Mouse (Mus musculus): ENCODE results near the gene Frem2. TPM values are rescaled to one million over a fixed set of nuclear protein-coding genes. Genes with fewer than 3 reads are reported as not detected.

The Frem2 gene
- total RNA-seq, 2 experiments from 2014 or later, result 2.0 to 2.1 TPM

DNA sequence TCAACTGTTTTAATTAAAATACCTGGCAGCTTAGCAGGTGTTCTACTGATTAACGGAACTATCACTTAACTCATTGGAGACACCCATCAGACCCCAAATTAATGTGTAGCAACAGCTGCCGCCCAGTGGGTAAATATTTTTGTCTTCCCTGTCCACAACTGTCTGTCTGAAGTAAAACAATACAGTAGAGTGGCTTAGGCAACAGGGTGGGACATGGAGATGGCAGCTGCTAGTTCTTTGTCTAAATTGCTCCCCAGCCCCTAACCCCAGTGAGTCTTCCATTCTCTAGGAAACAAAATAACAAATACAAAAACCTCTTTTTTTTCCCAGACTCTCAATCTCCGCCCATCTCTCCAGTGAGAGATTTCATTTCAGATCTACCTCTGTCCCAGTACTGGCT, 36.2 kb downstream of the Frem2 start:
- DNase-seq (ENCODE audit: low spot score in 2 of 2), result no peak

DNA sequence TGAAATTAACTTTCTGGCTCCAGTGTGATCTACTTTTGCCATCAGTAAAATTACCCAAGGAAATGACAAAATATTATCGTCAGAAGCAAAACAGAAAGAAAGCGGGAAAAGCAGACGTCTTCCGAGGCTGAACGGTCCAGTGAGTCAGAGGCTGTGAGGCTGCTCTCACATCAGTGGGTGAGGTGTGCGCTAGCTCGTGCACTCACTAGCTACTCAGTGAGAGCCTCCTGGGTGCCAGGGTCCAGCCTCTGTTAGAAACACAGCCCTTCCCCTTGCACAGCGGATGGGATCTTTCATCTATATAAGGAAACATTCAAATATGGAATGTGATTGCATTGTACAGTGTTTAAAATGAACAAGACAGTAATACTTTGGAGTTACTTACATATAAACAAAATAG, 36.8 kb downstream of the Frem2 start:
- no peak for DNase-seq (ENCODE audit: low spot score in 2 of 2)

DNA sequence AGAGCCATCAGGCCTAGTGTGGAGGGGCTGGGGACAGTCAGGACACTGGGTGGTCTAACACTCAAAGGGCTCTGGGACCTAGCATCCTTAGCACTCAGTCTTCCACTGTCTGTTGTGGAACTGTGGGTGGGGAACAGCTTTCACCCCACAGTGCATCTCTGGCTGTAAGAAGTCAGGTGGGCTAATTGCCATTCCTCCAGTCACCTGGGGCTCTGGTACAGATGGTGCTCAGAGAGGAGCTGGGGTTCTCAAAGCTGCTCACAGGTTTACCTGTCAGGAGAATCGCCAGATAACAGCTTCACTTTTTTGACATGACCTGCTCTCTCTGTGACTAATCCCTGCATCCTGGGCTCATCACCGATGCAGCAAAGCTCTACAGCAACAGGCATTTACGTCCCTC, 46.0 kb downstream of the Frem2 start:
- no peak for DNase-seq (ENCODE audit: low spot score in 2 of 2)

DNA sequence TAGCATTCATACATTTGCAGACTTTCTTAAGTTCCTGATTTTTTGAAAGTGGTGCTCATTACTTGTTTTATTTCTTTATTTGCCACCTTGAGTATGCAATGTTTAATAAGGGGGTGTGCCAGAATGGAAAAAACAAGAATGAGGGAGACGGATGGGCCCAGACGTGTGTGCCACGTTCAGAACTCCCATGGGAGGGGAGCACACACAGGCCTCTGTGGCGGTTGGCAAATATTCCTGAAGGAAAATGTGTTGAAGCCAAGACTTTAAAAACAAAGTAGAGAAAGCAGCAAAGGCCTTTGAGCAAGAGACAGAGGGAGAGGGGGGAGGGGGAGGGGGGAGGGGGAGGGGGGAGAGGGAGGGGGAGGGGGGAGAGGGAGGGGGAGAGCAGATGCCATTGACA, 47.3 kb downstream of the Frem2 start:
- no peak for DNase-seq (ENCODE audit: low spot score in 2 of 2)

DNA sequence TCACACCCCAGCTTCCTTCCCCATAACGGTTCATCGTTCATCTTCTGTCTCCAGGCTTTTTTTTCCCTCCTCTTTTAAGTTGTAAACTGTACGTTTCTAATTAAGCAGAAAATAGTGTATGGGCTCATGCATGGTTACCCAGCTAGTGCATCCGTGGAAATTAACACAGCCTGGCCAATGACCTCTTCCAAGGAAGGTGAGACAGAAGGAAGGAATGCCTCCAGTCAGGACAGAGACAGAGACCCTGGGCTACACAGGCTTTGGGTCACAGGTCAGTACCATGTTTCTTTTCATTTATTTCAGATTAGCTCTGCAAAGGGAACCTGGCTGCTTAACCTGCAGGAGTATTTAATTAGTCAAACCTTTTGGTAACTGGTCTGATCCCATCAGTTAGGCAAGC, 57.0 kb downstream of the Frem2 start:
- no peak for DNase-seq (ENCODE audit: low spot score in 2 of 2)

DNA sequence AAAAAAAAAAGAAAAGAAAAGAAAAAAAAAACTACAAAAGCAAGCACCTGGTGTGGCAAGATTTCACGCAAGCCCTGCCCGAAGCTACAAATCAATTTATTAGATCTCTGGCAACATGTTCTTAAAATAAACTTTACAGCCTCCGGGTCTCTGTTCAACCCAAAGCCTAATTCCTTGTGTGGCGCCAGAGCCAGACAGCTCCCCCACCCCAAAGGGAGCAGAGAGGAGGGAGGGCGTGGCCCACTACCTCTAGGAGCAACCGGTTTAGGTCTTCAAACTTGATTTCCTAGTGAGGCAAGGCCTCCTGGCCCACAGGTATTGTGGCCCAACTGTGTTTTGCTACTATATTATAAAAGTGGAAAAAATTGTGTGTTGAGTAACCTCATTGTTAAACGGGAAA, 57.8 kb downstream of the Frem2 start:
- no peak for DNase-seq (ENCODE audit: low spot score in 2 of 2)

DNA sequence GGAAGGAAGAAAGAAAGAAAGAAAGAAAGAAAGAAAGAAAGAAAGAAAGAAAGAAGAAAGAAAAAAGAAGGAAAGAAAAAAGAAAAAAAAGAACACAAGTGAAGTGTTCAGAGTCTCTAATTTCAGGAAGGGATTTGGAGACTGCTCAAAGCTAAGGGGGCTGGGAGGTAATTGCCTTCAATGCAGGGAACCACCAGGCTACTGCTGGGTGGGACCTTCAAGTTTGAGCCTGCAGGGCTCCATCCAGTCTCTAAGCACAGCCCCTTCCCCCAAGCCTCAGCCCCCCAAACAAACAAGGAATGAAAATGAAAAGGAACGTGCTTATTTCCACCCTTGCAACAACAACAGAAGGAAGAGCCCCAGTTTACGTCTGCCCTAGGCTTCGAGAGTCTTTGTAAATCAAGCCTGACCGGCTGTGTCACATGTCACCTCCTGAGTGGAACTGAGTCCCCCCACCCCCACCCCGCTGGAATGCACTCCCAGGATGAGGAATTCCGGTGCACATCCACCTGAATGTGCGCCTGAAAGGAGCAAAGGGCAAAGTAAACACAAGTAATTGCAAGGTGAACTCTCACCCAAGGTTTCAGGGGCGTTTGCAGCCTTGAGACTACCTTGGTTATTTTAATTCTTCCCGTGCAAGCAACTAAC, 58.9 kb downstream of the Frem2 start:
- no peak for DNase-seq (ENCODE audit: low spot score in 2 of 2)

DNA sequence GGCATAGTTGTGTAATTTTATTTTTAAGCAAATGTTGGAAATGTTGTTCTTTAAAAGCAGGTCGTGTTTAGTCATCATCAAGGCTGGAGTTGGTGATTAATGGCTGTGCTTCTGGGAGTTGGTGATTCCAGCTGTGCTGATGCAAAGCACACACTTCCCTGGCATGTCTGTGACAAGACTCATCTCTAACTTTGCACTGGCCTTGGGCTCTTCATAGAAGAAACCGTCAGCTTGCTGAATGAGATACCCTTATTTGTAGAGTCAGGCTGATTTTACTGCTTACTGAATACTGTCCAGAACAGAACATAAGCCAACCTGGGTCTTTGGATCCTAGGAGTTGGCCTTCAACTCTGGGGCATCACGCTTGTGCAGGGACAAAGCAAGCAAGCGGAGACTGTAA, 62.7 kb downstream of the Frem2 start:
- DNase-seq (ENCODE audit: low spot score in 2 of 2), result no peak

DNA sequence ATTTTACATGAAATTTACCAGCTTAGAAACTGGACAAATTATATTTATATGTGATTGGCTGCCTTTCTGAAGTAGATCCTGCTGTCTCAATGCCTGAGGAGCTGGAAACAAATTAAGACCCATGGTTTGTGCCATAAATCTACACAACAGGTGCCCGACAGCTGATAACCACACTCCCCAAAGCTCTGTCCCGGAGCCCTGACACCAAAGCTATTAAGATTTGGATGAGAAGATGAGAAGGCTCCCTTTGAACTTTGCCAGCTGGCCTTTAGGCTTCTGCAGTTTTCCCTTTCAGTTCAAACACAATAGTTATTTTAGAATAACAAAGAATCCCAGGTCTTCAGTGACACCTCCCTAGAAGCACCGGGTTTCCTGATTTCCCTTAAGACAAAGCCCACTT, 63.4 kb downstream of the Frem2 start:
- no peak for DNase-seq (ENCODE audit: low spot score in 2 of 2)

DNA sequence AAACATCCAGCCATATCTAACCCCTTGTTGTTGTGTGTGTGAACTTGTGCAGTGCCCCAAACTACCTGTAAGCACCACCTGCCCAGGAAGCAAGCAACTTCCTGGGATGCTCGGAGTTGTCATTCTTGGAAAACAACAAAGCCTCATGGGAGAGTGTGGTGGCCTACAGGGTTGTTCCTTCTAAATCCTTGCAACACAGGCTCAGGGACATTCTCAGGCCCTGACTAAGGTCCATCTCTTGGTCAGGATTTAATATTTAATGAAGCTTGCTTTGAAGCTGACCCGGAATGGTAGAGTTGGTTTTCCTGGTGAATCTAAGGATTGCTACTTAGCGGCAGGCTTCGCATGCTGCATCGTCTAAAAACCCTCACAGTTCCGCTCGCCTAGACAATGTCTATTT, 65.1 kb downstream of the Frem2 start:
- no peak for DNase-seq (ENCODE audit: low spot score in 2 of 2)

DNA sequence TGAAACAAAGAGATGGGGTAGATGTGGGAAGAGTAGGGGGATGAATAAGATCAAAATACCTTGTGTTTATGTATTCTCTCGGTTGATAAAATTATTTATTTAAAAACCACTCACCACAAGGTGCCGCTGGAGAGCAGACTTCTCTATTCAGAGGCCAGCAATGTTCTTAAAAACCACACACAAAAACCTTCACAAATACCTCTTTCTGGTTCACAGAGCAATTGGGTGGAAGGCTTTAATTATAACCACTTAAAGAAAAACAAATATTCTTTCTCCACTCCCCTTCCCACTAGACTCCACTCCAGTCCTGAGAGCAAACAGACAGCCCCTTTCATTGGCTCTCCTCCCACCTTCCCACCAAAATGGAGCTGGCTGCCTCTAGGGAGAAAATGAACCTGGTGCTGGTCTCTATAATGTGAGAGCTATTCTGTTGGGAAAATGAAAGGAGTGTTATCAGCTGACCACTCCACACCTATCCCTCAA, 67.0 kb downstream of the Frem2 start:
- DNase-seq (ENCODE audit: low spot score in 2 of 2), result peak; percentile 4 to 83

DNA sequence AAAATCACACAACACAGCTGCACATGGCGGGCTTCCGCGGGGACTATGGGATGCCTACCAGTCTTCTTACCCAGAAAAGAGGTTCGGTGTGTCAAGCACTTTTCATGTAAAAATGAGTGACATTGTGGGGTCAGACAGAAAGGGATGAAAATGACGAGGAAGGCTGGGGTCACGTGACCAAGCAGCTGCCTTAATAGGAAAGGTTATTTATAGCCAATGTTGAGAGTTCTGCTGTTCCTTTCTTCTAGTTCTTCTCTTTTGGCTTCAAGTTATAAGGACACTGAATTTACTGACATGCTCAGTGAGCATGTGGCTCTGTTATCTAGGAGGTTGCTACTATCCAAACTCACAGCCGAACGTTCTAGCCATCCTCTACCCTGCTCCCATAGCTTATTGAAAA, 73.9 kb downstream of the Frem2 start:
- no peak for DNase-seq (ENCODE audit: low spot score in 2 of 2)

DNA sequence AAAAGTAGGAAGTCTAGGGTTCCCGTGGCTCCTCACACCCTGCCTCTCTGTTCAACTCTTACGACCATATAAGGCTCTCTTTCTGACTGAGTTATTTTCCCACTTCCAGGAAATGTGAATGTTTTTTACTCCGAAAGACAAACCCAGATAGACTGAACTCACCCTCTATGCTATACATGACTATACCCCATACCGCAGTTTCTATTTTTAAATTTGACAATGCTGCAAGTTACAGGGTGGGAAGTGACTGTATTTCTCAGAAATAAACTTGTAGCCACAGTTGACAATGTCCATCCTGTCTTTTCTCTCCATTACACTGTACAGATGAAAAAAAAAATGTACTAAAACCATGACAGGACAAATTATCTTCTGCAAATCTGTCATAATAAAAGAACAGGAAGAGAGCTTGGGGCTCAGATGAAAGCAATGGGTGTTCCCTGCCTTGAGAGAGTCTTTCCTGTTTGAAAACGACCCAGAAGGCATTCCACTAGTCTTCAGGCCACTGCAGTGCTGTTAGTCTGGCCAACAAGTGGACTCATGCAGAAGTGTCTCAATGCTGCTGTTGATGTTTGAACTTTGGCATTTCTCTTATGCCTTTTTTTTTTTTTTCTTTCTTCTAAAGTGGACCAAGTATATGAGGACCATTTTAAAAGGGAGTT, 76.4 kb downstream of the Frem2 start:
- DNase-seq (ENCODE audit: low spot score in 2 of 2), result no peak

DNA sequence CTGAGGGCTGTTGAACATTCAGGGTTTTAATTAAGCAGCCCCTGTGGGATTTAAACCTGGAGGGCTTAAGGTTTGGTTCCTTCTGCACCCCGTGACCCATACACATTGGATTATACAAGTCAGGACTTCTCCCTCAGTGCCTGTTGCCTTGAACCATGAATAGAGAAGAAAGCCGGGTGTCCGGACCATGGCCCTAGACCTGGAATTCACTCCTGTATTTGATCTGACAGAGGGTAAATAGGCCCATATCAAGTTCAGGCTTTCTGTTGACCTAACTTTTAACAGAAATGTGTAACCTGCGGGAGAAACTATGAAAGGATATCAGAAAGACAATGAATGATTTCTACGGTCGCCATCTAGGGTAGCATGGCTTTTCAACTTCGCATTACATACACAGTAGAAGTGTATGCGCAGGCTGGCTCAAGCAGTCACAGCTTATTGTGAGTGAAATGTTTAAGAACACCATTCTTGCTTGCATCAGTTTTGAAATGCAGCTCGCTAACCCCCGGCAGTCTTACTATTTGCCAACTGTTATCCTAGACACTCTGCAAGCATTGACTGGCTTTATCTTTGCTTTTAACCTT, 77.9 kb downstream of the Frem2 start:
- DNase-seq (ENCODE audit: low spot score in 2 of 2), result no peak

DNA sequence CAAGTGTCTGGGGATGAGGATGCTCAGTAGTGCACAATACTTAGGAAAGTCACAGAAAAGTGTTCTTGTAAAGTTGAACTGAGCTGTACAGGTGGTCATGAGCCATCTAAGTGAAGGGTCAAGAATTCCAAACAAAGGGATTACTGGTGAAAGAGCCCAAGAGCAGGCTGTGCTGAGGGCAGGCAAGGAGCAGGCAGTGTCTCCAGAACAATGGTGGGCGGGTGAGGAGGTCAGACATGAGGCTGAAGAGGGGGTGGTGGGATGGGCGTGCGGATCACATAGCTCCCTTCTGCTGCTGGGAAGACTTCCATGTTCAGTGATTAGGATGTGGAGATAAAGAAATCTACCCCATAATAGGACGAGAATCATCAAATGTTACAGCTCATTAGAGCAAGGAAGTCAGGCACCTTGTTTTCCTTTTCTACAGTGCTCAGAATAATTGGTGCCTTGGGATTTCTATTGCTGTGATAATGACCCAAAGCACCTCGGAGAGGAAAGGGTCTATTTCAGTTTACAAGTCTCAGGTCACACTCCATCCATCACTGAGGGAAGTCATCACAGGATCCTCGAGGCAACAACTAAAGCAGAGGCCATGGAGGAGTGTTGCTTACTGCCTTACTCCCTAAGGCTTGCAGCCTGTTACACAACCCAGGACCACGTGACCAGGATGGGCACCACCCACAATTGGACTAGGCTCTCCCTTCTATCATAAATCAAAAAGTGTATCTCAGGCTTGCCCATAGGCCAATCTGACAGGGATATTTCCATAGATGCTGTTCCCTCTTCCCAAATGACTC, 80.6 kb downstream of the Frem2 start:
- DNase-seq (ENCODE audit: low spot score in 2 of 2), result no peak

DNA sequence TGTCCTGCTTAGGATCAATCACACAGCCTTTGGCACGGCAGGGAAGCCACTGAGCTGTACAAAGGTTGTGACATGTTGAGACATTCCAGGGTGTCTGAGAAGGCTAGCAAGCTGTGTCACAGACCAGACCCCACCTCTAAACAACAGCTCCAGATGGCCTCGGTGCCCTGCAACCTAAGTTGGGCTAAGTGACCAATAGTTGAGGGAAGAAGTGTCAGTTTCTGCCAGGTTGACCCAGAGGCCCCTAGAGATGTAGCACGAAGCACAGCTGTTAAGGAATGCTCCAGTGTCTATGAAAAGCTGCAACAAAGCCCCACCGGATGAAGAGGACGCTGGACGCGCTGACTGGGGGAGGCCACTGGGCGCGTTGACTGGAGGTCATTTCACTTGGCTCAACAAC, 83.0 kb downstream of the Frem2 start:
- DNase-seq (ENCODE audit: low spot score in 2 of 2), result no peak

DNA sequence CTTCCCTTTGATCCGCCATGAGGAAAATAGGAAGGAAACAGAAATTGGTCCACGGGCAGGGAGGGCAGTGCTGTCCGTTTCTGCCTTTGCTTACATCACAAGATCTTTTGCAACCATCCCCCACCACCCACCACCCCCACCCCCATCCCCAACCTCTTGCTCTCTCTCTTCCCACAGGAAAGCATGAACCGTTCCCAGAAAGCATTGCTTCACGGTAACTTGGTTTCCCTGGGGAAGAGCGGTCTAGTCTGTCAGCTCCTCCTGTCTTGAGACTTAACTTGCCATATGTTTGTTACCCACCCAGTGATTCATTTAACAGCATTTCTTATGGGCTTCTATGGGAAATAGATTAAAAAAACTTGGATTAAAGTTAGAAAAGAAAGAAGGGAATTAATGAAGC, 85.5 kb downstream of the Frem2 start:
- DNase-seq (ENCODE audit: low spot score in 2 of 2), result no peak

DNA sequence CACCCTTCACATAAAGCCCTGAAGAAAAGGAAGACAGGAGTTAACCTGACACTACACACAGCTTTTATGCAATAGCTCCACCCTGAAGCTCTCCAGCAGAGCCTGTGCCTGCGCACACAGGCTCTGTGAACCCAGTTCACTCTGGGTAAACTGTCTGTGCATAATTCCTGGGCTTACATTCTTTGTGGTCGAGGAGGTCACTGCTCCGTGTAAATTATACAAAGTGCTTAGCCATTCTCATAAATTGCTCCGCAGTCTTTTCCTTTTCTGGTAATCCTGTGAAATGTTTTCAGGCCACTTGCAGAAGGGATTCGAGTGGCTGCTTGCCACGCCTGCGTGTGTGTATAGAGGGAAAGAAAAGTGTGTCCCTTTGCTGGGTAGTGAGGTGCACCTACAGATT, 92.6 kb downstream of the Frem2 start:
- DNase-seq (ENCODE audit: low spot score in 2 of 2), result no peak

DNA sequence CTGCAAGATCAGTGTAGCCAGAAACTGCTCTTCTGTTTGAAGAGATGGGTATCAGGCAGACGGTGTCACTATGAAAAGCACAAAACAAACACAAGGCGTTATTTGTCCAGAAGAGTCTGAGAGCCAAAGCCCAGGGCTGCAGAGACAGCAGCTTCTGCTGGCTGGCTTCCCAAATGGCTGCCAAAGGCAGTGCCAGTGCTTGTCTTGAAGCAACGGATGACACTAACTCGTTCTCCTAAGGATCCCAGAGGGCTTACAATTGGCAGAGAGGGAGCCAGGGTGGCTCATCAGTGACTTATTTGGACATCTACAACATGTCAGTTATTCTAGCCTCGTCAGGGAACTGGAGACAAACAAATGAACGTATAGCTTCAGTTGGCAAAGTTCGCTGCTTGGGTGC, 93.4 kb downstream of the Frem2 start:
- DNase-seq (ENCODE audit: low spot score in 2 of 2), result peak in 1 of 2 experiments; percentile 37

DNA sequence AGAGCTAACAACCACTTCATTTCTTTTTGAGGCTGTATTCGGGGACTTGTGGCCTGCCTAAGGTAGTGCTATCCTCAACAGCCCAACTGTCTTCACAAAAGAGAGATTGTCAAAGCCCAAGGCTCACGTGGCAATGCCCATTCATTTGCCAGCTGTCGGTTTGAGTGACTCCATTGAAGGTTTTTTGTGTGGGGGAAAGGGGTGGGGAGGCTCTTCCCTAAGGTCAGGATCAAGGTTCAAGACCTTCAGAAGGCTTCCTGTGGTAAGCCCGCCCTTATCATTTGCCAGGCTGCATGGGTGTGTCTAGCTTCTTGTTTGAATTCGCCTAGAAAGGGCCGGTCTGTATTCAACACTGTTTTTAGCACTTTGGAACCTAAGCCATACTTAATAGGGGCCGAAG, 95.3 kb downstream of the Frem2 start:
- DNase-seq (ENCODE audit: low spot score in 2 of 2), result no peak

DNA sequence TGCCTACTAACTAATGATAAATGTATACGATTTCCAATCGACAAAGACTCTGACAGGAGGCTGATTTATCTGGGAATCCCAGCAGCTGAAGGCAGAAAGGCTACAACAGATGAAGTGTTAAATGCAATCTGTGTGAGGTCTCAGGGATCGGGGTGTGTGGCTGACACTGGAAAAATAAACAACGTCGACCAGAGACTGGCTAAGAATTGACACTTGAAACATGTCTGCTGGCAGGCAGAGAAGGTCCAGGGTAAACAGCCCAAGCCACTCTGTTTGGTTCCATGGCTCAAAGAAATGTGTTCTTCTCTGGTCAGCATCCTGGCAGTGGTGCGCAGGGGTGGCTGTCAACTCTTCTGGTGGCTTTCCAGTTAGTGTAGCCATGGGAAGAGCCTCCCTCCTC, 98.1 kb downstream of the Frem2 start:
- DNase-seq (ENCODE audit: low spot score in 2 of 2), result no peak

DNA sequence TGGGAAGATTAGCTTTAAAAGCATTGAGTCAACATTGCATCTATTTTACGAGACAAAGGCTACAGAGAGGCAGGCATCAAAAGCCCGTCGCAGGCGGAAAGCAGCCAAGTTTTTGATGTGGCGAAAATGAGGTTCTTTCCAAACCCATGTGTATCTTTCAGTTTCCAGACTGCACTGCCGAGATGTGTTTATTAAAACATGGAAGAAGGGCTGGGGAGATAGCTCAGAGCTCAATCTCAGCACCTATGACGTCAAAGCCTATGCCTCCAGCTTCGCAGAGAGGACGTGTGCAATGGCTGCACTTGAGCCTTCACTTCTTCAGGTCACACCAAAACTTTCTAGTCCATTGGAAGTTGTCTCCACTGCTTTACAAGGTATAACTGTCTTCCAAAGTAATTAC, 98.9 kb downstream of the Frem2 start:
- DNase-seq (ENCODE audit: low spot score in 2 of 2), result no peak
